Mouse (Mus musculus): ENCODE measurements around the gene Nhsl2. TPM values are rescaled to one million over a fixed set of nuclear protein-coding genes. Genes with fewer than 3 reads are reported as not detected.

Gene Nhsl2
- polyA plus RNA-seq, 1 experiment: 10.9 TPM

DNA sequence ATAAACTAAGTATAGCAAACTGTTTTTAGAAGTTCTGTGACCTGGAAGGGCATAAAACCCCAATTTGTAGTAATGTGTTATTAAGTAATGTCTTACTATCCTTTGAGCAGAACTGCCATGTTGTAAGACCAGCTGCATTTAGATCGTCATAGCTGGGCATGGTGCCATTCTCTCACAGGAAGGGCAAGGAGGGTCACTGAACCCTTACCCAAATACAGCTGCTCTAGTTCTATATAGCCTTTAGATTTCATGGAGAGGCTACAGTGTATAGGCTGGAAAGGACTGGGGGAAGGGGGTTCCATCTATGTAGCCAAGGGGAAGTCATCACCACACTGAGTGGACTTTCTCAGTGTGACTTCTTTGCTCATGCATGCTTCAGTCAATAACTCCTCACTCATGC is 292.0 kb downstream of the Nhsl2 start:
- WGBS: 32% methylated on average over 1 of the region's 1 CpGs
- Histone ChIP-seq H3K4me3 (replicated peaks; ENCODE audit: control insufficient read depth, low read depth, low read length) (no peak overlapping the region), H3K4me1 (ENCODE audit: control insufficient read depth, insufficient read depth, low read length) (no peaks in the 10 kb centered on the region), H3K27ac (ENCODE audit: control insufficient read depth, insufficient read depth, low read depth, low read length, poor library complexity) (no peak overlapping the region)
- TF ChIP-seq POLR2A (IDR thresholded peaks at IDR 0.05; ENCODE audit: borderline replicate concordance, control insufficient read depth, low read depth, low read length): no peak
- no peak for TF ChIP-seq CTCF (IDR thresholded peaks at IDR 0.05; ENCODE audit: control insufficient read depth, insufficient read depth, low read length)

Other genes with a start within 250 kb of the Nhsl2 start
- gene Ogt, start 209.3 kb upstream of the Nhsl2 start, polyA plus RNA-seq (2011; ENCODE audit: insufficient read depth, insufficient read length, low replicate concordance, missing spikeins): 73.2 and 107 TPM in 2 replicates
- gene Cxcr3, start 115.1 kb upstream of the Nhsl2 start, polyA plus RNA-seq (2011; ENCODE audit: insufficient read depth, insufficient read length, low replicate concordance, missing spikeins): 1.4 and 3.0 TPM in 2 replicates
- gene Gm4779, start 55.0 kb upstream of the Nhsl2 start, polyA plus RNA-seq (2011; ENCODE audit: insufficient read depth, insufficient read length, low replicate concordance, missing spikeins): 0.66 TPM in 1 of 2 replicates, not detected in the other
- gene 8030474K03Rik, start 54.7 kb upstream of the Nhsl2 start, polyA plus RNA-seq (2011; ENCODE audit: insufficient read depth, insufficient read length, low replicate concordance, missing spikeins): not detected in 2 replicates
- 2.3 and 4.2 TPM in 2 replicates for gene Rtl5, start 221.9 kb downstream of the Nhsl2 start, polyA plus RNA-seq (2011; ENCODE audit: insufficient read depth, insufficient read length, low replicate concordance, missing spikeins)

Measured in bone marrow, adult 2 months (tissue).